Mouse (Mus musculus) cerebellum, adult 11 months (tissue): ENCODE data around the gene Evi2.

Experiments
- DNase-seq: peaks from one replicate; pipeline ENCODE4 v3.0.0; 2022

The Evi2 gene

GRCm38 (mm10) chr11:79523560-79524309 lies 6.7 kb downstream of the Evi2 start, which contains the start of gene Evi2b:
Evi2b (minus strand) TSS chr11:79523762.
- DNase-seq, result no peak

- DNase-seq, result no peak
These were observed 7.4 kb downstream of the Evi2 start for GRCm38 (mm10) chr11:79522944-79523343.

- DNase-seq, result no peak
These were observed 8.5 kb downstream of the Evi2 start for GRCm38 (mm10) chr11:79521930-79522329.

- no peak for DNase-seq
These were observed 9.6 kb downstream of the Evi2 start for GRCm38 (mm10) chr11:79520772-79521171.

GRCm38 (mm10) chr11:79519878-79520291 lies 10.5 kb downstream of the Evi2 start:
- no peak for DNase-seq

- DNase-seq, result no peak
These were observed 11.1 kb downstream of the Evi2 start for GRCm38 (mm10) chr11:79519299-79519698.

- DNase-seq, result no peak
These were observed 14.6 kb downstream of the Evi2 start for GRCm38 (mm10) chr11:79515798-79516197.

GRCm38 (mm10) chr11:79515331-79515730 lies 15.1 kb downstream of the Evi2 start:
- DNase-seq, result no peak

GRCm38 (mm10) chr11:79511970-79512369 lies 18.4 kb downstream of the Evi2 start:
- DNase-seq, result no peak

- no peak for DNase-seq
These were observed 25.9 kb downstream of the Evi2 start for GRCm38 (mm10) chr11:79504506-79504905.

- DNase-seq, result no peak
These were observed 26.5 kb downstream of the Evi2 start, which contains the start of gene Omg for GRCm38 (mm10) chr11:79503845-79504244. Omg (minus strand) TSS chr11:79504084.

GRCm38 (mm10) chr11:79502917-79503316 lies 27.5 kb downstream of the Evi2 start:
- no peak for DNase-seq

- no peak for DNase-seq
These were observed 35.2 kb downstream of the Evi2 start for GRCm38 (mm10) chr11:79494976-79495800.

GRCm38 (mm10) chr11:79484721-79485120 lies 45.7 kb downstream of the Evi2 start:
- no peak for DNase-seq

- DNase-seq, result no peak
These were observed 46.4 kb downstream of the Evi2 start for GRCm38 (mm10) chr11:79483876-79484528.

GRCm38 (mm10) chr11:79483392-79483791 lies 47.0 kb downstream of the Evi2 start:
- no peak for DNase-seq

GRCm38 (mm10) chr11:79468097-79468496 lies 62.3 kb downstream of the Evi2 start:
- no peak for DNase-seq
